Mouse (Mus musculus): ENCODE data around the gene Ccer2.

Ccer2 gene

GRCm38 (mm10) chr7:28749935-28750334 lies 6.0 kb upstream of the Ccer2 start:
- DNase-seq (ENCODE audit: low spot score) = no peak

- DNase-seq (ENCODE audit: low spot score) = no peak
These were observed 2.6 kb downstream of the Ccer2 start for GRCm38 (mm10) chr7:28758623-28759022.

- no peak for DNase-seq (ENCODE audit: low spot score)
These were observed 5.9 kb downstream of the Ccer2 start for GRCm38 (mm10) chr7:28761907-28762306.

GRCm38 (mm10) chr7:28765211-28765610 lies 9.2 kb downstream of the Ccer2 start:
- no peak for DNase-seq (ENCODE audit: low spot score)

GRCm38 (mm10) chr7:28766173-28766879 lies 10.4 kb downstream of the Ccer2 start, which contains the start of gene Sirt2:
TSS of gene Sirt2 (plus strand) at chr7:28766735.
- DNase-seq (ENCODE audit: low spot score) = peak; percentile 98

- DNase-seq (ENCODE audit: low spot score) = no peak
These were observed 10.9 kb downstream of the Ccer2 start for GRCm38 (mm10) chr7:28766910-28767309.

- no peak for DNase-seq (ENCODE audit: low spot score)
These were observed 11.5 kb downstream of the Ccer2 start, which contains the start of gene Nfkbib for GRCm38 (mm10) chr7:28767462-28767965. TSS of gene Nfkbib (minus strand) at chr7:28767512.

GRCm38 (mm10) chr7:28769414-28769958 lies 13.5 kb downstream of the Ccer2 start:
- no peak for DNase-seq (ENCODE audit: low spot score)

- no peak for DNase-seq (ENCODE audit: low spot score)
These were observed 14.3 kb downstream of the Ccer2 start for GRCm38 (mm10) chr7:28770309-28770708.

GRCm38 (mm10) chr7:28771867-28772266 lies 15.9 kb downstream of the Ccer2 start:
- no peak for DNase-seq (ENCODE audit: low spot score)

- DNase-seq (ENCODE audit: low spot score) = no peak
These were observed 17.2 kb downstream of the Ccer2 start for GRCm38 (mm10) chr7:28773163-28773562.

GRCm38 (mm10) chr7:28774164-28774563 lies 18.2 kb downstream of the Ccer2 start:
- no peak for DNase-seq (ENCODE audit: low spot score)

- no peak for DNase-seq (ENCODE audit: low spot score)
These were observed 19.2 kb downstream of the Ccer2 start for GRCm38 (mm10) chr7:28775129-28775528.

- no peak for DNase-seq (ENCODE audit: low spot score)
These were observed 22.9 kb downstream of the Ccer2 start for GRCm38 (mm10) chr7:28778825-28779224.

- peak; percentile 84 for DNase-seq (ENCODE audit: low spot score)
These were observed 24.2 kb downstream of the Ccer2 start for GRCm38 (mm10) chr7:28780067-28780658.

- no peak for DNase-seq (ENCODE audit: low spot score)
These were observed 24.9 kb downstream of the Ccer2 start for GRCm38 (mm10) chr7:28780857-28781256.

GRCm38 (mm10) chr7:28781261-28781663 lies 25.3 kb downstream of the Ccer2 start:
- peak; percentile 90 for DNase-seq (ENCODE audit: low spot score)

GRCm38 (mm10) chr7:28785161-28785560 lies 29.2 kb downstream of the Ccer2 start:
- DNase-seq (ENCODE audit: low spot score) = no peak

GRCm38 (mm10) chr7:28787884-28788283 lies 31.9 kb downstream of the Ccer2 start:
- DNase-seq (ENCODE audit: low spot score) = no peak

GRCm38 (mm10) chr7:28788307-28789195 lies 32.6 kb downstream of the Ccer2 start, which contains the start of gene Rinl:
TSS of gene Rinl (plus strand) at chr7:28788969.
- peak; percentile 65 for DNase-seq (ENCODE audit: low spot score)

- no peak for DNase-seq (ENCODE audit: low spot score)
These were observed 33.3 kb downstream of the Ccer2 start for GRCm38 (mm10) chr7:28789235-28789634.

Data from T-cell, adult 2 months (primary cell).